Mouse (Mus musculus): ENCODE measurements around the gene Pak2.
A peak's percentile ranks its signal among the peaks of the same experiment; 100 is the strongest.
"Not testable (repeated sequence)": the region's sequence is repeated elsewhere in the genome, so short reads cannot be mapped to it uniquely, and the experiment has no call there.

The Pak2 gene

GRCm38 (mm10) chr16:32078991-32079511 is at the start of gene Pak2:
TSS of gene Pak2 (minus strand) at chr16:32079342.
- peak; percentile 95 for DNase-seq (ENCODE audit: extremely low spot score)

DNA sequence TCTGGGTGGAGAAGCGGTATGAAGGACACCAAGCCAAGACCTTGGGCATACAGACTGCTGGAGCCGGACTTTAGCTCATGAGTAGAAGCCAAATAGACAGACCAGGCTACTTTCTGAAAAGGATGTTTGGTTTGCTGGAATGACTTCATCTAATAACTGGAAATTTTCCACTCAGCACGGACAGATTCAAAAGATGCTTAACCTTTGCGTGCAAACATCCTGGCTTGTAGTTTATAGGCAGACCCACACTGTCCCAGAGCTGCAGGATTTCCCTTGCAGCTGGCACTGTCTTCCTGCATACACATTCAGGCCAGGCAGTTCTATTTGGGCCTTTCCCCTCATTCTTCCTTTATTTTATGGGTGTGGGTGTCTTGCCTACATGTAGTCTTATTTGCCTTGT is 47.9 kb upstream of the Pak2 start:
- no peak for DNase-seq (ENCODE audit: extremely low spot score)

- DNase-seq (ENCODE audit: extremely low spot score): no peak
Measured at GRCm38 (mm10) chr16:32125364-32125763, 46.2 kb upstream of the Pak2 start.

- DNase-seq (ENCODE audit: extremely low spot score): no peak
Measured at GRCm38 (mm10) chr16:32124444-32125335, 45.5 kb upstream of the Pak2 start.

DNA sequence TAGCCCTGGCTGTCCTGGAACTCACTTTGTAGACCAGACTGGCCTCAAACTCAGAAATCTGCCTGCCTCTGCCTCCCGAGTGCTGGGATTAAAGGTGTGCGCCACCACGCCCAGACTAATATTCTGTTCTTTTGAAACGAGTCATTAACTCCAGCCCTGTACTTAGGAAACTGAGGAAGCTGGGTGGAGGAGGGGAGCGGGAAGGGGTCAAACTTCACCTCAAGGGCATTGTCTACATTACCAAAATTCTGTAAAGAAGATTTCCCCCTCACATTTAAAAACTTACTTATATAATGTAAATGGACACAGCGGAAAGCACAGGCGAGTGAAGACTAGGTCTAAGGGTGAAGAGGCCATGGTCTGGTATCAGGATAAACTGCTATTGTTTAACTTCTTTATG is 44.9 kb upstream of the Pak2 start:
- DNase-seq (ENCODE audit: extremely low spot score): no peak

- no peak for DNase-seq (ENCODE audit: extremely low spot score)
Measured at GRCm38 (mm10) chr16:32120454-32120853, 41.3 kb upstream of the Pak2 start.

DNA sequence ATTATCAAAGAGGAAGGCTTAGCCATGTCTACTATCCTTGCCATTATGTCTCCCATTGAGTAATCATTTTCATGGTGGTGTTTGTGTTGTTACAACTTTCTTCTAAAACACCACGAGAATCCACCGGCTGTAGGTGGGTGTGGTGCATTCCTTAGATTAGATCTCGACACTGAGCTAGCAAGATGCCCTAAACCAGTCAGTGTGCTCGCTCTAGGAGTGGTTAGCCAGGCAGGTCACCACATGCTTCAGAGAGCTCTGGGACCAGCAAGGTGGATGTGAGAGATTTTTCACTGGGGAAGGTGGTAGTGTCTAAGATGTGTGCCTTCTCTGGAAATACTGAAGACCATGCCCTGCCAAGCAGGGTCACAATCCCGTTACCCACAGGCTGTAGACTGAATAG is 37.0 kb upstream of the Pak2 start:
- no peak for DNase-seq (ENCODE audit: extremely low spot score)

GRCm38 (mm10) chr16:32115781-32116180 is 36.6 kb upstream of the Pak2 start:
- DNase-seq (ENCODE audit: extremely low spot score): no peak

DNA sequence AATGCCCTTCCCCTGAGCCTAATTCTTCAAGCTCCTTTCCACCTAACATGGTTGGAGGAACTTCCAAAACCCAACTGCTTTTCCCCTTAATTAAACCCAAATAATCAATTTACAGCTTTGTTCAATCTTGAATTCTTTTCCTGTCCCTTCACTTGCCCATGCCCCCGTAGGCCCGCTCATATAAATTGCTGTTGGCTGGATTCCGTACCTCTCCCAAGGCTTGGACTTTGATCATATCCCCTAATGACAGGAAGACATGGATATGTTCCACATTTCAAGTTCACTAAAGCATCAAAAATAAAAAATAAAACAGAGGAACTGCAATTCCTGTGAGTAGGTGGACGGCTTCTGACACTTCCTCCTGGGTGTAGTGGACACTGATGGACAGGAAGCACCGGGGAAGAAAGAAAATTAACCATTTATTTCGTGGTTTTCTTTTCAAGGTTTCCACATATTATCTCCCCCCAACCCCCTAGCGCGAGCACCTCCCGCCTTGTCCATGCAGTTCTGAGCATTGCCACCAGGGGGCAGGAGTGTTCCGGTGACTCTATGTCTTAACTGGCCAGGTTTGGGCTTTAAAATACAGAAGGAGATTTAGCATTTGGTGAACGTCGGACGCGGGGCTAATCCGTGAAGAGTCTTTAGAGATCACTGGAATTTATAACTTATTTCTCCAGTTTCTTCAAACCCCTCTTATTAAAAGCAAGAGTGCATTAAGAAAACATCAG is 36.0 kb upstream of the Pak2 start:
- DNase-seq (ENCODE audit: extremely low spot score): peak; percentile 85

DNA sequence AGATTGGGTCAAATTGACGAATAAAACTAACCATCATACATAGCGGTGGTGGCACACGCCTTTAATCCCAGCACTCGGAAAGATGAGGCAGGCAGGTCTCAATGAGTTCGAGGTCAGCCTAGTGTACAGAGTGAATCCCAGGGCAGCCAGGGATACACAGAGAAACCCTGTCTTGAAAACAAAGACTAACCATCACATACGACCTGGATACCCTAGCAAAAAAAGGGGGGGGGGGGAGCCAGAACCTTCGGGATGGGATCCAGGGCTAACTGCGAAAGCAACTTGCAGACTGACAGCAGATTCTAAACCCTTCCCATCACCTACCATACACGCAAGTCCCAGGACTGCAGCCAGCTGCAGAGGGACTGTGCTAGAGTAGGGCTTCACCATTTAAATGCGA is 35.3 kb upstream of the Pak2 start:
- DNase-seq (ENCODE audit: extremely low spot score): no peak

- no peak for DNase-seq (ENCODE audit: extremely low spot score)
Measured at GRCm38 (mm10) chr16:32113541-32114218, 34.5 kb upstream of the Pak2 start.

- DNase-seq (ENCODE audit: extremely low spot score): no peak
Measured at GRCm38 (mm10) chr16:32110951-32111699, 32.0 kb upstream of the Pak2 start.

- DNase-seq (ENCODE audit: extremely low spot score): no peak
Measured at GRCm38 (mm10) chr16:32108578-32108977, 29.4 kb upstream of the Pak2 start.

DNA sequence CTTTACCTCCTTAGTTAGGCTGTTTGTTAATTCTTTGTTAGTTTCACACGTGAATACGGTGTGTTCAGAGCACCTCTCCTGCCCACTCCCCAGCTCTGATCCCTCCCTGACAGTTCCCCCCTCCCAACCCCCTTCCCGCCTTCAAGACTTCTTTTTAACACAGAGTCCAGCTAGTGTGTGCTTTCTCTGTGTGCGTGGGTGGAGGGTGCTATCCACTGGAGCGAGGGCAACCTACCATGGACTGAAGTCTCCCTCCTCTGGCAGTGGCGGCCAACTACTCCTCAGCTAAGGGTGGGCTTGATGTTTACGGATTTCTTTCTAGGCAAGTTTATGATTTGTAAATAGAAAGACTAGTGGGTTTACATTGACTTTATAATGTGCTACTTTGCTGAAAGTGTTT is 29.0 kb upstream of the Pak2 start:
- no peak for DNase-seq (ENCODE audit: extremely low spot score)

DNA sequence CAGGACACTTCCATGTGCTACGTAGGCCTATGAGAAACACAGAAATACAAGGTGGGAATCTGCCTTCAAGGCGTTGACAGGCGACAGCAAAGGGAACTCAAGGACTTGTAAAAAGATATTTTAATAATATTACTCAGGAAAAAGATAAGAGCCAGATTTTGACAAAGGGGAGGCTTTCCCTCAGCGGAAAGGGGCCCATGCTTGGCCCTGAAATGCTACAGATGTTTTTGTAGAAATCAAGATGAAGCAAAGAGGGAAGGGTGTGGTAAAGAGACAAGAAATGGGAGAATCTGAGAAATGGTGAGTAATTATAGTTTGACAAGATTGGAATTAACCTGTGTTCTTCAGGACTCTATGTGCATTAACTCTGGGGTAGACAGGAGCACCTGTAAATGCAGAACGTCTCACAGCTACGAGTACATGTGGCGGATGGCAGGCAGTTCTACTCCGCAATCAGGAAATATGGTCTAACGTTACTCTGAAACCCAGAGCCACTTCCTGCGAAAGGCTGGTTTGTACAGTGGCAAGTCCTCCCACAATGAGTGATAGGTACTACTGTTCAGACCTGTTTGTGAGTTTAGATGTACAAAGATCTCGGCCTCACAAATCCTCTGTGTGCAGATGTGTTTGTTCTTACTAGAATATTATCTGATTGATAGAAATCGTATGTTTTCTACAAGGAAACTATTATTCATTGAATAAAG is 28.4 kb upstream of the Pak2 start:
- no peak for DNase-seq (ENCODE audit: extremely low spot score)

- DNase-seq (ENCODE audit: extremely low spot score): no peak
Measured at GRCm38 (mm10) chr16:32105698-32106097, 26.6 kb upstream of the Pak2 start.

DNA sequence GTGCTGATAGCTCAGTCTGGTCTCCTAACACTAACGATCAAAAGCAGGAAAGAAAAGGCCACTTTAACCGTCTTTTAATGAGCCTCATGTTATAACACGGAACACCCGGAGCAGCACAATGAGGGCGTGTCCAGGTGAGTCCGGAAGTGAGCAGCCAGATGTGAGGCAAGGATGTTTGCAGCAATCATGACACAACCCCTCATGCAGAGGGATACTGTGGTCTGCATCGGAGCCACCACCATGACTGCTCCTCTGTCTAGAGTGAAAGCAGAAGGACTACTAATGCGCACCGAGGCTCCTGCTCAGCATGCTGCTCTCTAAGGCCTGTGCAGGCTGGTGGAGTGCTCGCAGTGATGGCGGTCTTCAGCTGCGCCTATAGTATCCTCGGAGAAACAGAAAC is 23.2 kb upstream of the Pak2 start:
- DNase-seq (ENCODE audit: extremely low spot score): no peak

- peak; percentile 96 for DNase-seq (ENCODE audit: extremely low spot score)
Measured at GRCm38 (mm10) chr16:32099638-32100150, 20.6 kb upstream of the Pak2 start, which contains the start of the genes Pigx and Cep19. TSS of gene Pigx (minus strand) at chr16:32099740. TSS of gene Cep19 (plus strand) at chr16:32099800.

DNA sequence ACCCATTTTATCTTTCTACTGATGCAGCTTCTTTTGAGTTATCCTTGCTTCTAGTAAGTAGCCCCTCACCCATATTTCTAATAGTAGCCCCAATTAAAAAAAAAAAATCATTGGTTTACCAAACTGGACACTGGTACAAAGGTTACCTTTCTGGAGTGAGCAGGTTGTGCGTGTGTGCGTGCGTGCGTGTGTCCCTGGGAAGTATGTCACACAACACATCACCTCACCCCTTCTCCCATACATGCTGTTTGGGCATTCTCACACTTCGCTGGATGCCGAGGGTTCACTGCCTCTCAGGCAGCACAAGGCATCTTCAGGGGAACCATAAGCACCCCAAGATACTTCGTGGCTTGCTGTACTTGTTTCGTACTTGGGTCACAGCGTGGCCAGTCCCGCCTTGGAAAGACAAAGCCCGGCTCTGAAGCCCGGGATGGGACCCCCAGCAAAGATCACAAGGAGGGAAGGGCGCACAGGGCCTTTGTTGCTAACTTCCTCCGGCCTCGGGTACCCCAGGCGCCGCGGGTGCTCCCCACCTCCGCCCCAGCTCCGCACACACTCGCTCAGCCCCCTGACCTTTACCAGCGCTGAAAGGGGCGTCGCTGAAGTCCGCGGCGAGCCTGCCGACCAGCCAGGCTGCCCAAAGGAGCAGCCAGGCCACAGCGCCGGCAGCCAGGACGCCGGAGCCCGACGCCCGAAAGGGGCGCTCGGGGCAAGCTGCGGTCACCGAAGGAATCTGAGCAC is 19.9 kb upstream of the Pak2 start:
- no peak for DNase-seq (ENCODE audit: extremely low spot score)

- not testable (repeated sequence) for DNase-seq (ENCODE audit: extremely low spot score)
Measured at GRCm38 (mm10) chr16:32097757-32098156, 18.6 kb upstream of the Pak2 start.
